Mouse (Mus musculus) kidney, postnatal 0 days (tissue): ENCODE measurements around the gene Zfp992. TPM values are rescaled to one million over a fixed set of nuclear protein-coding genes. Genes with fewer than 3 reads are reported as not detected.
"Not testable (repeated sequence)": the region's sequence is repeated elsewhere in the genome, so short reads cannot be mapped to it uniquely, and the experiment has no call there.

ENCODE experiments used
- ATAC-seq: fragments of 200-750 bp; cut with Nextera tagmentation; replicated peaks from 2 replicates; pipeline ENCODE4 v1.8.0; 2017; ENCODE audit warnings: low read depth, moderate number of reproducible peaks, moderate TSS enrichment, moderate library complexity; ENCODE audit not compliant: low FRiP score
- DNase-seq: peaks from one replicate; pipeline ENCODE4 v3.0.0-alpha.2; 2016; ENCODE audit warnings: low spot score
- H3K27ac ChIP-seq: fragments of 300-500 bp; sonication (generic); 2 replicates; pipeline ENCODE4 v1.5.1; 2014; ENCODE audit warnings: mild to moderate bottlenecking
- H3K27me3 ChIP-seq: fragments of 300-500 bp; sonication (generic); 2 replicates; pipeline ENCODE4 v1.6.1; 2014; ENCODE audit warnings: low read length, mixed read lengths; ENCODE audit not compliant: insufficient read depth
- H3K36me3 ChIP-seq: fragments of 300-500 bp; sonication (generic); 2 replicates; pipeline ENCODE4 v1.6.1; 2014; ENCODE audit warnings: low read length, mixed read lengths; ENCODE audit not compliant: insufficient read depth
- H3K4me1 ChIP-seq: fragments of 300-500 bp; sonication (generic); replicated peaks from 2 replicates; pipeline ENCODE4 v1.6.1; 2014; ENCODE audit warnings: antibody characterized with exemption, low read length, mixed read lengths; ENCODE audit not compliant: insufficient read depth
- H3K4me2 ChIP-seq: fragments of 300-500 bp; sonication (generic); 2 replicates; pipeline ENCODE4 v1.6.1; 2014; ENCODE audit warnings: mild to moderate bottlenecking, low read length, moderate library complexity, mixed read lengths
- H3K4me3 ChIP-seq: fragments of 300-500 bp; sonication (generic); replicated peaks from 2 replicates; pipeline ENCODE4 v1.5.1; 2014; ENCODE audit warnings: low read depth, low read length
- H3K9ac ChIP-seq: fragments of 300-500 bp; sonication (generic); 2 replicates; pipeline ENCODE4 v1.6.1; 2014; ENCODE audit warnings: low read depth, low read length
- H3K9me3 ChIP-seq: fragments of 300-500 bp; sonication (generic); replicated peaks from 2 replicates; pipeline ENCODE4 v1.6.1; 2016; ENCODE audit warnings: low read length, inconsistent platforms, mixed read lengths
- CTCF ChIP-seq: IDR thresholded peaks from 2 replicates; pipeline ENCODE4 v1.5.1; 2016; ENCODE audit warnings: antibody characterized with exemption, low read depth, mild to moderate bottlenecking, moderate library complexity
- WGBS: fragments of 180-500 bp; shearing (Covaris S2); extraction: QIAGEN DNeasy Blood & Tissue Kit; methylation state at CpG from one replicate; pipeline ENCODE4 v1.1.7; 2014; 5-methylcytosine and 5-hydroxymethylcytosine counted together
- polyA plus RNA-seq: library from polyadenylated mRNA; unstranded; fragments of >200 nt; fragmentation: Nextera tagmentation; extraction: Ambion mirVana; gene quantifications from 2 replicates; pipeline ENCODE4 v1.2.1, GENCODE M21; 2015

The Zfp992 gene
- polyA plus RNA-seq, 1 experiment from 2014 or later = 2.9 TPM

DNA sequence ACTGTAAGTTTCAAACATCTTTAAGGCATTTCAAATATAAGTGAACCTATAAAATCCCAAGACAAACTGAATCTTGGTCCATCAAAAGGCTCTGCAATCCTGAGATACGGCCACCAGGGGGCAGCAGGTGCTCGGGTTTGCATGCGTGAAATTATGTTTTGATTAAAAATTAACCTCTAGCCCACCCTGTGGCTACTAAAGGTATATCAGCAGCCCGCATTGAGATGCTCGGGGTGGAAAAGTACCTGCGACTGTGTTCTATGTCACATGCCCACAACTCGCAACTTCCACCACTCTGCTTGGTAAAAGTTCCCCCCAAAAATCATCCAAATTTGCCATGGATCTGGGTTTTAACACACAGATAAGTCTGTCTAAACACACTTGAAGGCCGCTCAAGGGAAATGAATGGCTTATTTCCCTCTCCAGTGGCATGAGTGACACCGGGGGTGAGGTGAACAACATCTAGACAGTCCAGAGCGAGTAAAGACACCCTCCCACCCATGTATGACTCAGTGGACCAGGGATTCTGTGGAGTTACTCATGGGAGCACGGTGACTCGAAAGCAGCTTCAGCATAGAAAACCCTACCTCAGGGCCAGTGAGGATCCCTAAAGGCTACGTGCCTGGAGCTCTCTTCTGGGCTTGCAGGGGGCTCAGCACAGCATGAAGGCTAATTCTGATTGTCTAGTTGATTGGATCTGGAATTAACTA is 34.9 kb downstream of the Zfp992 start:
- TF ChIP-seq CTCF = peak; percentile 18; the same call in 1 of the 2 replicates

DNA sequence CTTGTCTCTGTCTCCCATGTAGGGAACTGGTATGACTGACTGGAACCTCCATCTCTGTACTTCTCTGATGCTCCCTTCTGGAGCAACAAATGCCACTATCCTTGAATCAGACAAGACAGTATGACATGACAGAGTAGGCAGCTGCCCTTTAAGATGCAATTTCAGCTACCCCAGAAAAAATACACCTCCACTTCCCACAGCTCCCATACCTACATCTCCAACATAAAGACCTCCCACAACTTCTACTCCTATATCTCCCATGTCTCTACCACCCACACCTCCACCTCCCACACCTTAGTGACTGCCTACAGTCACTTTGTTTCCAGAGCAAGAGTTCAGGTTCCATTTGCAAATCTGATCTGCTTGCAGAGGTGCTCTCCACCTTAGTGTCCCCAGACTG is 35.9 kb downstream of the Zfp992 start:
- not testable (repeated sequence) for H3K4me1 ChIP-seq, H3K9ac ChIP-seq, ATAC-seq

More for the DNA sequence above, 34.9 kb downstream of the Zfp992 start:
- not testable (repeated sequence) for DNase-seq, H3K36me3 ChIP-seq, H3K27me3 ChIP-seq, H3K27ac ChIP-seq, H3K4me2 ChIP-seq, H3K9ac ChIP-seq, H3K4me1 ChIP-seq, H3K4me3 ChIP-seq
- H3K9me3 ChIP-seq = peaks cover 44% of the 10 kb centered on the region
- WGBS = 71% methylated on average over 13 of the region's 13 CpGs
- ATAC-seq = peak; percentile 52

DNA sequence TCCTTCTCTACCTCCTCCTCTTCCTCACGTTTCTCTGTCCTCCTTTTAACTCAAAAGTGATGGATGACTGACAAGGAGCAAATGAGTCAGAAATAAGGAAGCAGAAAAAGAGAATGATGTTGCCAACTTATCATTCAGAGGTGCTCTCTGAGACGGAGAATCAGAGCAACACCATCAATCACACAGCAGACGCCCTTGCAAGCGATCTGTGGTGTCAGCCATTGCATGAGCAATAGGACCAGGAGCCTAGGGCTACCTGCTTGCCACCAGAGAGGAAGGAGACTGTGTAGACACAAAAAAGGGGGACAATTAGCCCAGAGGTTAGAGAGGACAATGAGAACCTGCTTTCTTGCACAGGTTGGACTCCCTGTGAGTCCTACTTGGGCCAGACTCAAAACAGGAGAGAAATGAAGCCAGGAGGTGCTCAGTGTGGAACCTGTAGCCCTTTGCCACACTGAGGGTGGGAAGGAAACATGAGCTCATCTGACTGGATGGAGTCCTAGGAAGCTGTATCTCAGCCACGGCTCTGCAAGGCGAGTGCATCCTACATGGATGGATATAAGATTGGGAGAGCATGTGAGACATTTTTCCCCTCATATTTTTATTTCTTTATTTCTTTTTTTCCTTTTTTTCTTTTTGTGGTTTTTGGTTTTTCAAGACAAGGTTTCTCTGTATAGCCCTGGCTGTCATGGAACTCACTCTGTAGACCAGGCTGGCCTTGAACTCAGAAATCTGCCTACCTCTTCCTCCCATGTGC is 36.5 kb downstream of the Zfp992 start:
- WGBS = 69% methylated on average over 6 of the region's 6 CpGs
- not testable (repeated sequence) for H3K4me3 ChIP-seq, H3K4me1 ChIP-seq, ATAC-seq, H3K27me3 ChIP-seq, H3K36me3 ChIP-seq, H3K9ac ChIP-seq, H3K4me2 ChIP-seq, H3K27ac ChIP-seq, DNase-seq
- H3K9me3 ChIP-seq = peaks cover 40% of the 10 kb centered on the region

More for the DNA sequence above, 35.9 kb downstream of the Zfp992 start:
- not testable (repeated sequence) for H3K4me2 ChIP-seq, H3K27me3 ChIP-seq, H3K4me3 ChIP-seq, H3K27ac ChIP-seq, H3K36me3 ChIP-seq, DNase-seq
- H3K9me3 ChIP-seq = peaks cover 42% of the 10 kb centered on the region

DNA sequence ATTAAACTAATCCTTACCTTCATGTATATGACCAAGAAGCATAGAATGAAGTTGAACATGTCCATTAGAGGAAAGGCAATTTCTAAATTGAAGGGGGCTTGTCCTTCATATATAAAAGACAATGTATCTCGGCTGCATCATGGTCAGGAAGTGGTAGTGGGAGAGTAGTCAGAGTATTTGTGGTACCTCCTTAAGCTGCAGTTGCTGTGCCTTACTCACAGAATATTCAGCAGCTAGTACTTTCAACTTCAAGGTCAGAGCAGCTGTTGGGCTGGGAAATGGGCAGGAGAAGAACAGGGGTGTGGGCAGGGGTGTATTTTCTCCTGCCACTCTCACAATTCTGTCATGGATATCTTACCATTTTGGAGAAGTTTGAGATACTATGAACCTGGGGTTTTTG is 37.9 kb downstream of the Zfp992 start:
- H3K9me3 ChIP-seq = peaks cover 34% of the 10 kb centered on the region
- WGBS = 66% methylated on average over 1 of the region's 1 CpGs
- not testable (repeated sequence) for H3K27ac ChIP-seq, H3K4me2 ChIP-seq, DNase-seq, H3K4me3 ChIP-seq, H3K9ac ChIP-seq, H3K27me3 ChIP-seq, H3K4me1 ChIP-seq, H3K36me3 ChIP-seq
- peak; percentile 40 for ATAC-seq

DNA sequence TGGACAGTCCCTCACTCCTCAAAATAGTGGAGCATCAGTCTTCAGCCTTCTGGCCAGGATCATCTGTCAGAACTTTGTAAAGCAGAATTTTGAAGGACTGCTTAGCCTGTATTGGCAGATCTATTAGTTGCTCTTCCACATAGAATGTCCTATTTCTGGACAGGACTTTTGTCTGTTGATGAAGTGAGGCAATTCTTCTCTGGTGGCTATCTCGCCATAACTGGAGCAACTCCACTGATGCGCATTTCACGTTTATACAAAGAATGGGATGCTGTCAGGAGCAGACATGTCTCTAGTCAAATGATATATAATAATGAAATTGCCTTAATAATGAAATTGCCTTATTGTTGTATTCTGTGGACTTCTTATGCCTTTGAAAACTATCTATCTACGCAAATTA is 40.4 kb downstream of the Zfp992 start:
- H3K36me3 ChIP-seq, H3K4me3 ChIP-seq, ATAC-seq, H3K27ac ChIP-seq, H3K4me1 ChIP-seq, DNase-seq, H3K27me3 ChIP-seq, H3K4me2 ChIP-seq, H3K9ac ChIP-seq: not testable (repeated sequence)
- H3K9me3 ChIP-seq = peaks cover 40% of the 10 kb centered on the region
- 75% methylated on average over 4 of the region's 4 CpGs for WGBS

DNA sequence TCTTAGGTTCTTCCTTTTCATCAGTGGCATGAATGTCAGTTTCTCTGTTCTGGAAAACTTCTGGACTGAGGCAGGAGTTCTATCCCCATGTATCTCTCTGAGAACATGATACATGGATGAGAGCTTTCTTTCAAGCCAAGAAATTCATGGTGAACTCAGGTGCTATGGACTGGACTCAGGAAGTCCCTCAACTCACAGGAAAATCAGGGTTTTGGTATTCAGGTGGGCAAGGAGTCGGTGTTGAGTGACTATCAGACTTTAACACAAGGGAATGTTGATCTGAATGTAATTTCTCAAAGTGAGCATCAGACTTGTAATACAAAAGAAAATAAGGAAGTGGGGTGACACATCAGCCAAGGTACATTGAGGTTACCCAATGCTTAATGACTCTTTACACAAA is 43.2 kb downstream of the Zfp992 start:
- peaks cover 43% of the 10 kb centered on the region for H3K9me3 ChIP-seq
- H3K36me3 ChIP-seq, H3K4me3 ChIP-seq, H3K4me1 ChIP-seq, DNase-seq, H3K4me2 ChIP-seq, ATAC-seq, H3K27me3 ChIP-seq, H3K9ac ChIP-seq, H3K27ac ChIP-seq: not testable (repeated sequence)
- WGBS = 80% methylated on average over 1 of the region's 1 CpGs
